Mouse (Mus musculus) CH12.LX (cell line): Measurements from ENCODE around the gene Dbil5. TPM values are rescaled to one million over a fixed set of nuclear protein-coding genes. Genes with fewer than 3 reads are reported as not detected.

Source experiments
- DNase-seq: peaks from one replicate; pipeline ENCODE4 v3.0.0-alpha.2; 2013; ENCODE audit errors: extremely low read depth
- H3K27ac ChIP-seq: 2 replicates; pipeline ENCODE4 v1.5.1; 2012; ENCODE audit warnings: low read depth, mild to moderate bottlenecking, control low read depth, moderate library complexity; ENCODE audit not compliant: insufficient read depth
- H3K27me3 ChIP-seq: replicated peaks from 2 replicates; pipeline ENCODE3; 2012; ENCODE audit warnings: inconsistent platforms
- H3K36me3 ChIP-seq, 2 experiments: replicated peaks in 1 of 2; 2 replicates each; pipeline versions ENCODE3 to v1.6.1; 2012; ENCODE audit warnings: inconsistent platforms in 1 of 2, low read length in 1 of 2, mild to moderate bottlenecking in 1 of 2, mixed read lengths in 1 of 2, moderate library complexity in 1 of 2; ENCODE audit not compliant: control insufficient read depth in 1 of 2, insufficient read depth in 1 of 2
- H3K4me1 ChIP-seq, 2 experiments: 2 replicates each; pipeline ENCODE4 v1.6.1; 2012; ENCODE audit warnings: inconsistent platforms in 1 of 2, moderate library complexity in 1 of 2; ENCODE audit not compliant: insufficient read depth in 2 of 2, control insufficient read depth in 1 of 2
- H3K4me2 ChIP-seq: 2 replicates; pipeline ENCODE4 v1.6.1; 2012; ENCODE audit warnings: low read depth, mild to moderate bottlenecking, control low read depth; ENCODE audit not compliant: poor library complexity, insufficient read depth, severe bottlenecking
- H3K4me3 ChIP-seq, 3 experiments: fragments of 150-350 bp in 1 of 3; sonication (generic) in 1 of 3; replicated peaks in 1 of 3; 2 replicates each; pipeline versions ENCODE3 to v1.5.1; 2011 to 2012; ENCODE audit warnings: low read depth in 2 of 3, low read length in 2 of 3, mild to moderate bottlenecking in 2 of 3, moderate library complexity in 2 of 3, control low read depth in 1 of 3, improper control_type of control experiment in 1 of 3, inconsistent platforms in 1 of 3, mixed read lengths in 1 of 3; ENCODE audit not compliant: poor library complexity in 1 of 3
- H3K79me2 ChIP-seq: replicated peaks from 2 replicates; pipeline ENCODE4 v1.6.1; 2012; ENCODE audit warnings: mild to moderate bottlenecking, moderate library complexity; ENCODE audit not compliant: control insufficient read depth, poor library complexity, insufficient read depth, severe bottlenecking; ENCODE audit errors: extremely low read depth
- H3K9ac ChIP-seq: 2 replicates; pipeline ENCODE4 v1.6.1; 2012; ENCODE audit warnings: low read depth, mild to moderate bottlenecking, control low read depth, moderate library complexity; ENCODE audit not compliant: insufficient read depth
- H3K9me3 ChIP-seq: replicated peaks from 2 replicates; pipeline ENCODE3; 2012; ENCODE audit warnings: low read length, inconsistent platforms, mixed read lengths
- CHD2 ChIP-seq: IDR thresholded peaks from 2 replicates; pipeline ENCODE4 v1.6.1; 2011; ENCODE audit warnings: low read length, improper control_type of control experiment
- CTCF ChIP-seq, 2 experiments: IDR thresholded peaks in 1 of 2; conservative IDR thresholded peaks in 1 of 2; 2 replicates each; pipeline ENCODE4 v1.5.1; 2011 to 2012; ENCODE audit warnings: low read depth in 2 of 2, low read length in 2 of 2, improper control_type of control experiment in 1 of 2, inconsistent platforms in 1 of 2, mild to moderate bottlenecking in 1 of 2, moderate library complexity in 1 of 2
- EP300 ChIP-seq: IDR thresholded peaks from 2 replicates; pipeline ENCODE4 v1.6.1; 2011; ENCODE audit warnings: low read length, improper control_type of control experiment
- ETS1 ChIP-seq: conservative IDR thresholded peaks from 2 replicates; pipeline ENCODE4 v1.6.1; 2012; ENCODE audit warnings: low read depth, mild to moderate bottlenecking, inconsistent platforms, low read length, improper control_type of control experiment, moderate library complexity
- JUND ChIP-seq: conservative IDR thresholded peaks from 2 replicates; pipeline ENCODE4 v1.6.1; 2011; ENCODE audit warnings: low read depth, low read length, improper control_type of control experiment
- MAFK ChIP-seq: IDR thresholded peaks from 2 replicates; pipeline ENCODE4 v1.6.1; 2011; ENCODE audit warnings: low read length, improper control_type of control experiment; ENCODE audit not compliant: insufficient replicate concordance
- MAX ChIP-seq: IDR thresholded peaks from 2 replicates; pipeline ENCODE4 v1.6.1; 2011; ENCODE audit warnings: low read length, improper control_type of control experiment
- MXI1 ChIP-seq: IDR thresholded peaks from 2 replicates; pipeline ENCODE4 v1.6.1; 2011; ENCODE audit warnings: mild to moderate bottlenecking, low read depth, low read length, improper control_type of control experiment
- MYC ChIP-seq: IDR thresholded peaks from 2 replicates; pipeline ENCODE4 v1.6.1; 2011; ENCODE audit warnings: low read depth, mild to moderate bottlenecking, improper control_type of control experiment, low read length
- NELFE ChIP-seq: IDR thresholded peaks from 2 replicates; pipeline ENCODE4 v1.6.1; 2011; ENCODE audit warnings: low read depth, low read length, improper control_type of control experiment
- POLR2A ChIP-seq: IDR thresholded peaks from 2 replicates; pipeline ENCODE4 v1.6.1; 2011; ENCODE audit warnings: low read depth, mild to moderate bottlenecking, improper control_type of control experiment, low read length
- POLR2AphosphoS2 ChIP-seq: IDR thresholded peaks from 2 replicates; pipeline ENCODE4 v1.6.1; 2011; ENCODE audit warnings: low read depth, low read length, improper control_type of control experiment
- RCOR1 ChIP-seq: conservative IDR thresholded peaks from 2 replicates; pipeline ENCODE4 v1.6.1; 2012; ENCODE audit warnings: low read depth, mild to moderate bottlenecking, inconsistent platforms, low read length, improper control_type of control experiment
- SIN3A ChIP-seq: IDR thresholded peaks from 2 replicates; pipeline ENCODE4 v1.6.1; 2012; ENCODE audit warnings: low read length, improper control_type of control experiment, inconsistent platforms
- TBP ChIP-seq: conservative IDR thresholded peaks from 2 replicates; pipeline ENCODE4 v1.6.1; 2011; ENCODE audit warnings: low read depth, low read length, improper control_type of control experiment
- TCF12 ChIP-seq: IDR thresholded peaks from 2 replicates; pipeline ENCODE4 v1.6.1; 2014; ENCODE audit warnings: low read depth, mild to moderate bottlenecking, inconsistent platforms, low read length, improper control_type of control experiment
- UBTF ChIP-seq: IDR thresholded peaks from 2 replicates; pipeline ENCODE4 v1.6.1; 2012; ENCODE audit warnings: low read depth, mild to moderate bottlenecking, inconsistent platforms, low read length, improper control_type of control experiment, moderate library complexity
- ZKSCAN1 ChIP-seq: IDR thresholded peaks from 2 replicates; pipeline ENCODE4 v1.6.1; 2012; ENCODE audit warnings: low read depth, inconsistent platforms, low read length, improper control_type of control experiment, borderline replicate concordance
- dilution Hi-C: fragments of 300-500 bp; cut with MboI; formaldehyde crosslinking; loops from 2 replicates; pipeline ENCODE4 v1.14.3; 2020; ENCODE audit warnings: low sequenced_read_pairs; ENCODE audit not compliant: extremely low pct_unique_long_range_greater_than_20kb, extremely low pct_ligation_motif_present
- in situ Hi-C: fragments of 300-500 bp; cut with MboI; formaldehyde crosslinking; loops from 3 replicates; pipeline ENCODE4 v1.14.3; 2019; ENCODE audit warnings: low sequenced_read_pairs, low pct_ligation_motif_present, low pct_unique_long_range_greater_than_20kb, mixed read lengths
- polyA plus RNA-seq: library from polyadenylated mRNA; unstranded; fragments of >175 nt; gene quantifications from 2 replicates; pipeline ENCODE4 v1.2.1, GENCODE M21; 2012; ENCODE audit warnings: low read depth; ENCODE audit not compliant: insufficient read length
- total RNA-seq, 2 experiments: library from RNA; depleted of rRNA; stranded (reverse); fragments of 300-350 nt in 1 of 2; fragments of >200 nt in 1 of 2; gene quantifications; 2 replicates each; pipeline ENCODE4 v1.2.3; 2012 to 2014

Gene Dbil5
- total and polyA plus RNA-seq, 3 experiments, result 1.4 to 1.6 TPM; not detected in 1

- Histone ChIP-seq H3K9ac (no peak overlapping the region), H3K36me3 (peaks cover 0 to 39% of the 10 kb centered on the region in 2 experiments), H3K4me1 (peaks cover 0 to 10% of the 10 kb centered on the region in 2 experiments; a peak in 2 of 4 replicates), H3K27ac (no peak overlapping the region), H3K79me2 (no peaks in the 10 kb centered on the region), H3K4me3 (no peak overlapping the region), H3K9me3 (no peaks in the 10 kb centered on the region), H3K4me2 (no peak overlapping the region), H3K27me3 (no peaks in the 10 kb centered on the region)
- in situ Hi-C loops, result no loop called here
- DNase-seq, result no peak
- dilution Hi-C loops, result no loop called here
- TF ChIP-seq POLR2A (no peak), ZKSCAN1 (no peak), TCF12 (no peak), SIN3A (no peak)
Measured at GRCm38 (mm10) chr11:76261224-76261623, 43.8 kb downstream of the Dbil5 start.

- Histone ChIP-seq H3K36me3 (peaks cover 0 to 33% of the 10 kb centered on the region in 2 experiments), H3K27me3 (no peaks in the 10 kb centered on the region), H3K4me2 (no peak overlapping the region), H3K27ac (no peak overlapping the region), H3K79me2 (no peaks in the 10 kb centered on the region), H3K4me1 (peaks cover 0 to 10% of the 10 kb centered on the region in 2 experiments; a peak in 2 of 4 replicates), H3K9me3 (no peaks in the 10 kb centered on the region), H3K4me3 (no peak overlapping the region), H3K9ac (no peak overlapping the region)
- TF ChIP-seq CHD2, result no peak
- no peak for TF ChIP-seq POLR2AphosphoS2
- TF ChIP-seq EP300, result no peak
- no peak for TF ChIP-seq JUND
- TF ChIP-seq ETS1, result no peak
- no peak for TF ChIP-seq MXI1
- no peak for TF ChIP-seq TBP
- TF ChIP-seq MAFK, result no peak
- TF ChIP-seq MAX, result no peak
- TF ChIP-seq MYC, result no peak
- TF ChIP-seq ZKSCAN1, result no peak
- TF ChIP-seq NELFE, result no peak
- no peak for TF ChIP-seq UBTF
- no peak for TF ChIP-seq SIN3A
- TF ChIP-seq CTCF (conservative IDR thresholded peaks at IDR 0.05 in 1 of 2, IDR thresholded peaks at IDR 0.05 in 1 of 2; ENCODE audit: low read depth in 2 of 2, low read length in 2 of 2), result no peak
- no peak for TF ChIP-seq RCOR1
- dilution Hi-C loops (no loop called here), in situ Hi-C loops (no loop called here)
- no peak for DNase-seq
Measured at GRCm38 (mm10) chr11:76262611-76263351, 45.4 kb downstream of the Dbil5 start.
